Mouse (Mus musculus) cerebellum, adult 2 months (tissue): ENCODE results near the gene Larp1b.

Source experiments
- CTCF ChIP-seq: fragments of 200-500 bp; IDR thresholded peaks from 2 replicates; pipeline ENCODE4 v1.5.1; 2011; ENCODE audit warnings: low read depth, mild to moderate bottlenecking, control low read depth, low read length, moderate library complexity, borderline replicate concordance; ENCODE audit not compliant: insufficient read depth
- POLR2A ChIP-seq: fragments of 200-500 bp; IDR thresholded peaks from 2 replicates; pipeline ENCODE4 v1.6.1; 2011; ENCODE audit warnings: low read length, control low read depth, borderline replicate concordance; ENCODE audit not compliant: insufficient read depth

- no peak for TF ChIP-seq CTCF
- TF ChIP-seq POLR2A = no peak
Measured at GRCm38 (mm10) chr3:41021980-41022379, 72.4 kb downstream of the Larp1b start.
